Mouse (Mus musculus) spleen, adult 2 months (tissue): Measurements from ENCODE around the gene 9230102O04Rik.

Source experiments
- CTCF ChIP-seq: fragments of 200-500 bp; IDR thresholded peaks from 2 replicates; pipeline ENCODE4 v1.5.1; 2011; ENCODE audit warnings: mild to moderate bottlenecking, inconsistent platforms; ENCODE audit not compliant: insufficient read depth, insufficient read length, insufficient replicate concordance; ENCODE audit errors: extremely low read depth
- POLR2A ChIP-seq: fragments of 200-500 bp; IDR thresholded peaks from 2 replicates; pipeline ENCODE4 v1.6.1; 2011; ENCODE audit warnings: low read depth, low read length, inconsistent platforms

GRCm38 (mm10) chr2:9883803-9884532, 5.4 kb downstream of the 9230102O04Rik start:
- no peak for TF ChIP-seq CTCF
- TF ChIP-seq POLR2A = no peak
